Mouse (Mus musculus): ENCODE measurements around the gene Rora. TPM values are rescaled to one million over a fixed set of nuclear protein-coding genes. Genes with fewer than 3 reads are reported as not detected.

Rora gene
- polyA plus RNA-seq, 1 experiment = 0.06 TPM

DNA sequence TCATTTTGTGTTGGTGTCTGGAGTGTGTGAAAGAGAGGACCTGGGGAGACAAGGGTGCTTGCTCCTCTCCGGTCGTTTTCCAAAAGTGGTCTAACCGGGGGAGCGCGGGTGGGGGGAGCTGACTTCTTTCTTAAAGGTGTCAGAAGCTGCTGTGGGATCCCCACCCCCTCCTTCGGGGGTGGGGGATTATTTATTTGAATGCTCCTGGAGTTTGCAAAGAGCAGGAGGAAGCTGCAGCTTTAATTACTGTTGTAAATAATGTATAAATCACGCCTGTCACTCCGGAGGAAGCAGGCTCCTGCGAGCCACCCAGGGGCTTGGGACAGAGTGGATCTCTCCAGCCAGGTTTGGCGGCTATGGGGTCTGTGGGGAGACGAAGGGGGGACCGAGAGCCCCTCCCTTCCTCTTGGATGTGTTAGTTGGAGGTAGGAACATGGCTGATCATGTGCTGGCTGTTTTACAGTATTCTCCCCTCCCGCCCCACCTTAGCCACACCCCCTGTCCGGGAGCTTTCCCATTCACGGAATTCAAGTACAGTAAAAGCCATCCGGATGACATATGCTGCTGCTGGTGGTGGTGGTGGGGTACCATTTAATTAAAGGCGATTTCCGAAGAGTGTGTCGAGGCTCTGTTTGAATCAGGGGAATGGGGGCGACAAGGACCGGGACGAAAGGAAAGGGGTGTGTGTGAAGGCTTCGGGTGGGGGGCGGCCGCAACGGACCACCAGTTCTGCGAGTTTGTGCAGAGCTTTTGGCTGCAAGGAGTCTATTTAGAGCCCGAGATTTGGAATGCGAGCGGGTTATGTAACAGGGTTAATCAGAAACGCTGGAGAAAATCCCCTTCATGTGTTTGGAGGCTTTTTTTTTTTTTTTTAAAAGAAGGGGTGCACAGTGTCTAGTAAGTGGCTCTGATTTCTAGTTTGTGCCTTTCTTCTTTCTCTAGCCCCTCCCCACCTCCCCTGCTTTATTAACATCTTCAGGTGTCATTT is 1.7 kb downstream of the Rora start:
- H3K79me2 ChIP-seq (ENCODE audit: control insufficient read depth, insufficient read depth) = no peaks in the 10 kb centered on the region
- TF ChIP-seq USF1 (IDR thresholded peaks at IDR 0.05; ENCODE audit: low read depth) (no peak), MAX (IDR thresholded peaks at IDR 0.05) (no peak), CTCF (IDR thresholded peaks at IDR 0.05; ENCODE audit: control insufficient read depth, insufficient read depth, insufficient read length) (no peak), FOSL1 (IDR thresholded peaks at IDR 0.05; ENCODE audit: insufficient read depth, low read length, poor library complexity, severe bottlenecking) (no peak), MYOD1 (IDR thresholded peaks at IDR 0.05; ENCODE audit: control insufficient read depth, insufficient read length, low read depth) (no peak)
- no peak overlapping the region for H3ac ChIP-seq (ENCODE audit: control insufficient read depth, insufficient read length, low read depth)
- H3K27me3 ChIP-seq (ENCODE audit: control insufficient read depth, insufficient read depth, insufficient read length) = peaks cover 13% of the 10 kb centered on the region
- H3K36me3 ChIP-seq (ENCODE audit: control insufficient read depth, insufficient read depth) = no peaks in the 10 kb centered on the region
- H3K4me3 ChIP-seq (ENCODE audit: insufficient read depth, poor library complexity, severe bottlenecking) = no peak overlapping the region
- no peaks in the 10 kb centered on the region for H3K79me3 ChIP-seq (ENCODE audit: low read depth)

DNA sequence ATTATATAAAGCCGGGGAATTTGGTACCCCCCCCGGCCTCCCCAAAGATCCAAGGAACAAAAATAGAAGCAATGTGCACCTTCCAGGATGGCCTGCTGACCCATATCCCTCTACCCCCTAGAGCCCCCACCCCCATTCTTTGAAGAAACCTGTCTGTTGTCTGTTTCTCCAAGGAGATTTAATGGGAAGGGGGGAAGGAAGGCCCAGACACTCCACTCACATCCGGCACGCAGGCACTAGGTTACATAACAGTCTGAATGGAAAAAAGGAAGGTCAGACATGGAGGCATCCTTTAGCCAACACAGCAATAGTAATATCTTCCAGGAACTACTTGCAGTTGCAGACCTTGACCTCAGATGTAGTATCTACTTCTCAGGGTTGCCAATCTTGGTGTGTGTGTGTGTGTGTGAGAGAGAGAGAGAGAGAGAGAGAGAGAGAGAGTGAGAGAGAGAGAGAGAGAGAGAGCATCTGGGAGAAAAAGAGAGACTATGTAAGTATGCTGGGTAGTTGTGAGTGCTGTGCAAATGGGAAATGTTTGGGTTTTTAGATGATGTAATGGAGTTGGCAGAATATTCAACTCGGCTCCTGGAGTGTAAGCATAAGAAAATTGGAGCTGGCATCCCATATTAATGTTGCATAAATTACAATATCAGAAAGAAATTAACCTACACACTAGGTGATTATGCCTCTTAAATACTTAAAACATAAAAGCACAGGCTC is 2.6 kb downstream of the Rora start:
- TF ChIP-seq MYOD1 (IDR thresholded peaks at IDR 0.05; ENCODE audit: control insufficient read depth, insufficient read length, low read depth) = no peak
- H3K4me3 ChIP-seq (ENCODE audit: insufficient read depth, poor library complexity, severe bottlenecking) = no peak overlapping the region
- H3K27me3 ChIP-seq (ENCODE audit: control insufficient read depth, insufficient read depth, insufficient read length) = peaks cover 13% of the 10 kb centered on the region

DNA sequence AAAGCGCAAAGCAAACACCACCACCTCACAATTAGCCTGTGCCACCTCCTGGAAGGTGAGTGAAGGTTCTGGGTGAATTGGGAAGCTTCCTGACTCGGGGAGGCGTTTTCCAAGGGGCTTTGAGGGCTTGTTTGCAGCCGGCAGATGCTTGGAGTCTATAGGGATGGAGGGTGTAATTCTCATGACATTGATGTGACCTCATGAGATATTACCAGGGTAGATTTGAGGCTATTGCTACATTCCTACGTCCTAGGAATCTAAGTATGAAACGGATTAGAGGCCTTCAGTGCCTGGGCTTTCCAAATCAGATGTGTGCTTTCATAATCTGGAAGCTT is 3.2 kb downstream of the Rora start:
- TF ChIP-seq MAX (IDR thresholded peaks at IDR 0.05) (no peak), MYOD1 (IDR thresholded peaks at IDR 0.05; ENCODE audit: control insufficient read depth, insufficient read length, low read depth) (no peak), CEBPB (IDR thresholded peaks at IDR 0.05; ENCODE audit: low read depth) (no peak), FOSL1 (IDR thresholded peaks at IDR 0.05; ENCODE audit: insufficient read depth, low read length, poor library complexity, severe bottlenecking) (no peak), MYOG (IDR thresholded peaks at IDR 0.05; ENCODE audit: control insufficient read depth, extremely low read depth, insufficient read length) (no peak), USF1 (IDR thresholded peaks at IDR 0.05; ENCODE audit: low read depth) (no peak), CTCF (IDR thresholded peaks at IDR 0.05; ENCODE audit: control insufficient read depth, insufficient read depth, insufficient read length) (no peak)
- Histone ChIP-seq H3K36me3 (ENCODE audit: control insufficient read depth, insufficient read depth) (no peaks in the 10 kb centered on the region), H3ac (ENCODE audit: control insufficient read depth, insufficient read length, low read depth) (no peak overlapping the region), H3K79me2 (ENCODE audit: control insufficient read depth, insufficient read depth) (no peaks in the 10 kb centered on the region), H3K4me3 (ENCODE audit: insufficient read depth, poor library complexity, severe bottlenecking) (no peak overlapping the region), H3K27me3 (ENCODE audit: control insufficient read depth, insufficient read depth, insufficient read length) (peaks cover 13% of the 10 kb centered on the region), H3K79me3 (ENCODE audit: low read depth) (no peaks in the 10 kb centered on the region)

More for the DNA sequence above, 2.6 kb downstream of the Rora start:
- no peaks in the 10 kb centered on the region for H3K36me3 ChIP-seq (ENCODE audit: control insufficient read depth, insufficient read depth)
- H3ac ChIP-seq (ENCODE audit: control insufficient read depth, insufficient read length, low read depth) = no peak overlapping the region
- no peaks in the 10 kb centered on the region for H3K79me2 ChIP-seq (ENCODE audit: control insufficient read depth, insufficient read depth)
- no peaks in the 10 kb centered on the region for H3K79me3 ChIP-seq (ENCODE audit: low read depth)

DNA sequence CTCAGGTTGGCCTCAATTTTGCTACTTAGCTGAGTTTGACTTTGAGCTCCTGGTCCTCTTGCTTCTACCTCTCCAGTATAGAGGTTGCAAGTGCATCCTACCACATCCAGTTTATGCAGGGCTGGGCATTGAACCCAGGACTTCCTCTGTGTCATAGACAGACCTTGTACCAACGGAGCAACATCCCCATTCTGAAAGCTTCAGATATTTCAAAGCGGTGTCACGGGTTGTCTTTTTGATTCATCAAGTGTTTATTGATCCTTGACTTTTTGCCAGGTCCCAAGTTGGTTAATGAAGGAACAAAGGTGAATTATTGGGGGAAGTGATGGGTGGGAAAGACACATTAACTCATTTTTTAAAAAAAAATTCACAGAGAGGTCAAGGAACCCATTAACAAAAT is 17.1 kb downstream of the Rora start:
- Histone ChIP-seq H3K79me2 (ENCODE audit: control insufficient read depth, insufficient read depth) (no peaks in the 10 kb centered on the region), H3K4me3 (ENCODE audit: insufficient read depth, poor library complexity, severe bottlenecking) (no peak overlapping the region), H3K36me3 (ENCODE audit: control insufficient read depth, insufficient read depth) (no peaks in the 10 kb centered on the region), H3K79me3 (ENCODE audit: low read depth) (no peaks in the 10 kb centered on the region), H3K27me3 (ENCODE audit: control insufficient read depth, insufficient read depth, insufficient read length) (no peaks in the 10 kb centered on the region), H3ac (ENCODE audit: control insufficient read depth, insufficient read length, low read depth) (no peak overlapping the region)
- TF ChIP-seq USF1 (IDR thresholded peaks at IDR 0.05; ENCODE audit: low read depth) (no peak), MYOG (IDR thresholded peaks at IDR 0.05; ENCODE audit: control insufficient read depth, extremely low read depth, insufficient read length) (no peak), MYOD1 (IDR thresholded peaks at IDR 0.05; ENCODE audit: control insufficient read depth, insufficient read length, low read depth) (no peak), CTCF (IDR thresholded peaks at IDR 0.05; ENCODE audit: control insufficient read depth, insufficient read depth, insufficient read length) (no peak), FOSL1 (IDR thresholded peaks at IDR 0.05; ENCODE audit: insufficient read depth, low read length, poor library complexity, severe bottlenecking) (no peak), MAX (IDR thresholded peaks at IDR 0.05) (no peak), CEBPB (IDR thresholded peaks at IDR 0.05; ENCODE audit: low read depth) (no peak)

DNA sequence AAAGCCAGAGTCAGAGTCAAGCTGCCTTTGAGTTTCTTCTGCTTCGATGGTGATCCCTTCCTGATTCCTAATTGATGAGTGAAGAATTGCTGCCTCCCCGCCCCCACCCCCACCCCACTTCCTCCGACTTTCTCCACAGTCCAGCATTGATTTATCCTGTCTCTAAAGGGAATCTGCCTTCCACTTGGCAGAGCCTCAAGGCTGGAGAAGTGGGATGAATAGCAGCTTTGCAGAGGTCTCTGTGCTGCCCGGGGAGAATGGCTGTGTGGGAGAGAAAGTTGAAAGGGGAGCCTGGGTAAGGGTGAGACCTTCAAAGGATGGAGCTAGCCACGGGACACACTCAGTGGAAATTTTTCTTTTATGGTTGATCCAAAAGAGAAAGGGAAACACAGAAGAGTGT is 18.9 kb downstream of the Rora start:
- TF ChIP-seq FOSL1 (IDR thresholded peaks at IDR 0.05; ENCODE audit: insufficient read depth, low read length, poor library complexity, severe bottlenecking) (no peak), MYOG (IDR thresholded peaks at IDR 0.05; ENCODE audit: control insufficient read depth, extremely low read depth, insufficient read length) (no peak), USF1 (IDR thresholded peaks at IDR 0.05; ENCODE audit: low read depth) (no peak), CTCF (IDR thresholded peaks at IDR 0.05; ENCODE audit: control insufficient read depth, insufficient read depth, insufficient read length) (no peak), CEBPB (IDR thresholded peaks at IDR 0.05; ENCODE audit: low read depth) (no peak), MYOD1 (IDR thresholded peaks at IDR 0.05; ENCODE audit: control insufficient read depth, insufficient read length, low read depth) (no peak), MAX (IDR thresholded peaks at IDR 0.05) (no peak)
- no peak overlapping the region for H3K4me3 ChIP-seq (ENCODE audit: insufficient read depth, poor library complexity, severe bottlenecking)
- H3ac ChIP-seq (ENCODE audit: control insufficient read depth, insufficient read length, low read depth) = no peak overlapping the region
- H3K27me3 ChIP-seq (ENCODE audit: control insufficient read depth, insufficient read depth, insufficient read length) = no peaks in the 10 kb centered on the region
- H3K79me2 ChIP-seq (ENCODE audit: control insufficient read depth, insufficient read depth) = no peaks in the 10 kb centered on the region
- no peaks in the 10 kb centered on the region for H3K79me3 ChIP-seq (ENCODE audit: low read depth)
- H3K36me3 ChIP-seq (ENCODE audit: control insufficient read depth, insufficient read depth) = no peaks in the 10 kb centered on the region
